Mouse (Mus musculus) E14TG2a.4 (cell line): ENCODE measurements around the gene Sfxn5.

Source experiments
- CTCF ChIP-seq: conservative IDR thresholded peaks from 2 replicates; pipeline ENCODE4 v1.5.1; 2014; ENCODE audit warnings: low read length
- NANOG ChIP-seq: IDR thresholded peaks from 2 replicates; pipeline ENCODE4 v1.6.1; 2014; ENCODE audit warnings: borderline replicate concordance, low read length, mixed read lengths
- POU5F1 ChIP-seq: IDR thresholded peaks from 2 replicates; pipeline ENCODE4 v1.6.1; 2014; ENCODE audit warnings: low read length, borderline replicate concordance

DNA sequence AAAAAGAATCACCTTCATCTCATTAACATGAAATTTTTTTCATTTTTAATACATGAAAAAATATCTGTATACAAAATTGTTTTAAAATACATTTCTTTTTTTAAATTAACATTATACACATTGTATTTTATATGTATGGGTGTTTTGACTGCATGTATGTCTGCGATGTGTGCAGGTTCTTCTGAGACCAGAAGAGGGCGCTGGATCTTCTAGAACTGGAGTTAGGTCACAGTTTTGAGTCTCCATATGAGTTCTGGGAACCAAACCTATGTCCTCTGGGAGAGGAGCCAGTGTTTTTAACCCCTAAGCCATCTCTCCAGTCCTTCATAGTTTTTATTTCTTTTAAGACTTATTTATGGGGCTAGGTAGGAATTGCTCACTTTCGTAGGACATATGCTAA lies 20.5 kb upstream of the Sfxn5 start:
- TF ChIP-seq NANOG (no peak), CTCF (peak; percentile 49), POU5F1 (no peak)
